Mouse (Mus musculus) CH12.LX (cell line): Measurements from ENCODE around the gene Gpr89.

Source experiments
- CTCF ChIP-seq, 2 experiments: IDR thresholded peaks in 1 of 2; conservative IDR thresholded peaks in 1 of 2; 2 replicates each; pipeline ENCODE4 v1.5.1; 2011 to 2012; ENCODE audit warnings: low read depth in 2 of 2, low read length in 2 of 2, improper control_type of control experiment in 1 of 2, inconsistent platforms in 1 of 2, mild to moderate bottlenecking in 1 of 2, moderate library complexity in 1 of 2
- E2F4 ChIP-seq: IDR thresholded peaks from 2 replicates; pipeline ENCODE4 v1.6.1; 2011; ENCODE audit warnings: low read depth, low read length, improper control_type of control experiment; ENCODE audit not compliant: insufficient replicate concordance
- EP300 ChIP-seq: IDR thresholded peaks from 2 replicates; pipeline ENCODE4 v1.6.1; 2011; ENCODE audit warnings: low read length, improper control_type of control experiment
- ETS1 ChIP-seq: conservative IDR thresholded peaks from 2 replicates; pipeline ENCODE4 v1.6.1; 2012; ENCODE audit warnings: low read depth, mild to moderate bottlenecking, inconsistent platforms, low read length, improper control_type of control experiment, moderate library complexity
- GABPA ChIP-seq: IDR thresholded peaks from 2 replicates; pipeline ENCODE4 v1.6.1; 2012; ENCODE audit warnings: low read depth, low read length, improper control_type of control experiment, inconsistent platforms; ENCODE audit not compliant: insufficient replicate concordance
- MAX ChIP-seq: IDR thresholded peaks from 2 replicates; pipeline ENCODE4 v1.6.1; 2011; ENCODE audit warnings: low read length, improper control_type of control experiment
- MEF2A ChIP-seq: IDR thresholded peaks from 2 replicates; pipeline ENCODE4 v1.6.1; 2014; ENCODE audit warnings: low read depth, mild to moderate bottlenecking, inconsistent platforms, low read length, improper control_type of control experiment, borderline replicate concordance
- NRF1 ChIP-seq: IDR thresholded peaks from 2 replicates; pipeline ENCODE4 v1.6.1; 2014; ENCODE audit warnings: low read depth, mild to moderate bottlenecking, inconsistent platforms, low read length, improper control_type of control experiment, moderate library complexity
- PAX5 ChIP-seq: IDR thresholded peaks from 2 replicates; pipeline ENCODE4 v1.6.1; 2012; ENCODE audit warnings: low read length, inconsistent platforms, mixed read lengths
- POLR2A ChIP-seq: IDR thresholded peaks from 2 replicates; pipeline ENCODE4 v1.6.1; 2011; ENCODE audit warnings: low read depth, mild to moderate bottlenecking, improper control_type of control experiment, low read length
- RAD21 ChIP-seq: IDR thresholded peaks from 2 replicates; pipeline ENCODE4 v1.6.1; 2011; ENCODE audit warnings: low read depth, mild to moderate bottlenecking, low read length, improper control_type of control experiment, moderate library complexity
- SMC3 ChIP-seq: IDR thresholded peaks from 2 replicates; pipeline ENCODE4 v1.6.1; 2011; ENCODE audit warnings: low read depth, low read length, improper control_type of control experiment
- USF1 ChIP-seq: IDR thresholded peaks from 2 replicates; pipeline ENCODE4 v1.6.1; 2014; ENCODE audit warnings: low read depth, mild to moderate bottlenecking, inconsistent platforms, low read length, improper control_type of control experiment
- ZC3H11A ChIP-seq: IDR thresholded peaks from 2 replicates; pipeline ENCODE4 v1.6.1; 2012; ENCODE audit warnings: low read depth, mild to moderate bottlenecking, inconsistent platforms, low read length, improper control_type of control experiment

DNA sequence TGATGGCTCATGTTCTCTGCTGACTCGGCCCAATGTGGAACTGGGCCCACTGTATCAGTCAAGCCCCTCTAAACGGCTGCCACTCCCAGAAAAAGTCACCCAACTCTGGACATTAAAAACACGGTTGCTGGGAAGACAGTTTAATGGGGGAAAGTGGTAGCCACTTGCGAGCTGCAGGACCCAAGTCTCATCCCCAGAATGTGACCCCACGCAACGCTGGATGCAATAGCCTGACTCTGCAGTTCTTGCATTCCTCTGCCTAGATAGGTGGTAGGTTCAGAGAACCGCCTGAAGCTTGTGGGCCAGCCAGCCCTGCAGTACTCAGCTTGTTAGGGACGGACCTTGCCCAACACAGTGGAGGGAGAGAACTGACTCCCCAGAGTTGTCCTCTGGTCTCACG is 25.6 kb downstream of the Gpr89 start:
- no peak for TF ChIP-seq PAX5
- no peak for TF ChIP-seq CTCF (conservative IDR thresholded peaks at IDR 0.05 in 1 of 2, IDR thresholded peaks at IDR 0.05 in 1 of 2; ENCODE audit: low read depth in 2 of 2, low read length in 2 of 2)
- TF ChIP-seq GABPA: no peak
- TF ChIP-seq NRF1: no peak
- no peak for TF ChIP-seq EP300
- TF ChIP-seq MAX: no peak
- no peak for TF ChIP-seq USF1
- TF ChIP-seq POLR2A: no peak
- TF ChIP-seq ETS1: no peak
- TF ChIP-seq MEF2A: no peak
- no peak for TF ChIP-seq RAD21
- TF ChIP-seq ZC3H11A: no peak
- no peak for TF ChIP-seq E2F4
- no peak for TF ChIP-seq SMC3
